In genomic region chr11:5802457-5803217, GRCm38 (mm10) we compare ENCODE assay signal across 11 mouse cellular contexts. TPM values are rescaled to one million over a fixed set of nuclear protein-coding genes. Genes with fewer than 3 reads are reported as not detected.
A peak's percentile ranks its signal among the peaks of the same experiment; 100 is the strongest.
DNase-seq lines count a peak whose midpoint lies in the region; ATAC-seq lines count a peak whose summit lies in the region.
"Had no signal": no experiment of that assay in that cellular context is flagged by ENCODE, and none has a peak within 500 bp of the region (broad histone marks: within the 10 kb centered on the region; RNA-seq: fewer than 3 reads in every experiment).

No protein-coding gene starts in this region.

- no peaks in the 10 kb centered on the region for H3K9me3 ChIP-seq in heart, embryonic 14.5 days (ENCODE audit: control insufficient read depth, low read length)
- no peaks in the 10 kb centered on the region for H3K9me3 ChIP-seq in intestine, embryonic 14.5 days (ENCODE audit: control insufficient read depth, low read length)
- no peaks in the 10 kb centered on the region for H3K9me3 ChIP-seq in stomach, embryonic 16.5 days (replicated peaks; ENCODE audit: control insufficient read depth, low read length)

- peaks cover 42% of the 10 kb centered on the region for H3K36me3 ChIP-seq in heart, embryonic 14.5 days (ENCODE audit: control insufficient read depth, insufficient read depth, low read length)
- H3K36me3 ChIP-seq in intestine, embryonic 14.5 days (ENCODE audit: control insufficient read depth, insufficient read depth, low read length), result peaks cover 35% of the 10 kb centered on the region
- 0 out of 2 replicates have a peak, but pooled peaks cover 3% of the 10 kb centered on the region for H3K36me3 ChIP-seq in stomach, embryonic 16.5 days (ENCODE audit: control insufficient read depth, insufficient read depth, low read length)

- H3K27me3 ChIP-seq in heart, embryonic 14.5 days (ENCODE audit: control insufficient read depth, insufficient read depth, low read length), result no peaks in the 10 kb centered on the region
- no peaks in the 10 kb centered on the region for H3K27me3 ChIP-seq in intestine, embryonic 14.5 days (replicated peaks; ENCODE audit: control insufficient read depth, insufficient read depth, low read length)
- no peaks in the 10 kb centered on the region for H3K27me3 ChIP-seq in stomach, embryonic 16.5 days (ENCODE audit: control insufficient read depth, insufficient read depth, low read length)

- peak overlapping the region; percentile 83 for H3K9ac ChIP-seq in heart, embryonic 14.5 days (ENCODE audit: low read length)
- no peak overlapping the region for H3K9ac ChIP-seq in intestine, embryonic 14.5 days (ENCODE audit: low read length)
- H3K9ac ChIP-seq in stomach, embryonic 16.5 days (ENCODE audit: low read length), result no peak overlapping the region

- H3K27ac ChIP-seq in heart, embryonic 14.5 days (replicated peaks in 1 of 2; ENCODE audit: control insufficient read depth in 1 of 2, insufficient read depth in 1 of 2, low read depth in 2 of 2, low read length in 2 of 2), result peak overlapping the region; percentile 83 to 92
- H3K27ac ChIP-seq in intestine, embryonic 14.5 days (ENCODE audit: low read depth), result no peak overlapping the region
- H3K27ac ChIP-seq in stomach, embryonic 16.5 days (ENCODE audit: low read length), result no peak overlapping the region

- H3K4me2 ChIP-seq in heart, embryonic 14.5 days (ENCODE audit: low read length), result peak overlapping the region; percentile 70
- H3K4me2 ChIP-seq in intestine, embryonic 14.5 days (ENCODE audit: low read length), result no peak overlapping the region
- H3K4me2 ChIP-seq in stomach, embryonic 16.5 days (ENCODE audit: low read depth, low read length), result no peak overlapping the region

- WGBS in heart, embryonic 14.5 days, result 35% methylated on average over 8 of the region's 8 CpGs
- 68% methylated on average over 8 of the region's 8 CpGs for WGBS in intestine, embryonic 14.5 days
- WGBS in stomach, embryonic 16.5 days, result 70% methylated on average over 8 of the region's 8 CpGs

- peak overlapping the region; percentile 60 to 72 for H3K4me3 ChIP-seq in heart, embryonic 14.5 days (ENCODE audit: control insufficient read depth in 1 of 2, insufficient read depth in 1 of 2, low read depth in 1 of 2, low read length in 2 of 2)
- H3K4me3 ChIP-seq in intestine, embryonic 14.5 days (ENCODE audit: low read depth, low read length), result no peak overlapping the region
- H3K4me3 ChIP-seq in stomach, embryonic 16.5 days (replicated peaks; ENCODE audit: low read length), result no peak overlapping the region

- no peak for DNase-seq in heart, adult 18-20 months
- DNase-seq in thymus, postnatal 0 days (ENCODE audit: low spot score), result peak; percentile 15
- DNase-seq in thymus, postnatal 25 days, result no peak
- no peak for DNase-seq in intestine, embryonic 14.5 days (ENCODE audit: low spot score)
- no peak for DNase-seq in right cerebral cortex, postnatal 14 days
- DNase-seq in cerebellum, postnatal 36 days, result no peak
- DNase-seq: cerebellum, adult 11-12 months; lung, postnatal 10 days; thymus, postnatal 14 days had no signal

- ATAC-seq in heart, embryonic 14.5 days (ENCODE audit: insufficient number of reproducible peaks, insufficient read depth, low FRiP score, low read depth), result no peak
- ATAC-seq in intestine, embryonic 14.5 days (replicated peaks; ENCODE audit: low FRiP score, low TSS enrichment, low read depth), result peak; percentile 48; the same call in 1 of the 2 replicates
- peak; percentile 2; the same call in 1 of the 2 replicates for ATAC-seq in stomach, embryonic 16.5 days (ENCODE audit: insufficient read depth, low FRiP score)

- peaks cover 10 to 27% of the 10 kb centered on the region in 2 experiments; a peak in 3 of 4 replicates for H3K4me1 ChIP-seq in heart, embryonic 14.5 days (ENCODE audit: control insufficient read depth in 2 of 2, insufficient read depth in 2 of 2, low read length in 2 of 2)
- peaks cover 6% of the 10 kb centered on the region; the same call in 1 of the 2 replicates for H3K4me1 ChIP-seq in intestine, embryonic 14.5 days (replicated peaks; ENCODE audit: control insufficient read depth, insufficient read depth, low read length)
- no peaks in the 10 kb centered on the region for H3K4me1 ChIP-seq in stomach, embryonic 16.5 days (ENCODE audit: control insufficient read depth, insufficient read depth, low read length)

RNA-seq across cellular contexts. Expression of gene Pgam2, which starts 0.9 kb away (rescaled TPM):
- polyA plus RNA-seq in heart, embryonic 14.5 days (2014; fragmentation: Nextera tagmentation; extraction: Ambion mirVana), result 1,077 and 1,126 TPM in 2 replicates
- total RNA-seq in heart, adult 18-20 months (2021), result 1,000 to 10,000 TPM in 1 of 2 experiments, 100 to 1,000 TPM in 1; 827 to 1,050 TPM
- 29.5 and 35.8 TPM in 2 replicates for polyA plus RNA-seq in thymus, postnatal 0 days (2015; fragmentation: Nextera tagmentation; extraction: Ambion mirVana)
- 2.0 and 2.4 TPM in 2 replicates for polyA plus RNA-seq in intestine, embryonic 14.5 days (2014; fragmentation: Nextera tagmentation; extraction: Ambion mirVana)
- 5.4 and 78.0 TPM in 2 replicates for polyA plus RNA-seq in stomach, embryonic 16.5 days (2015; fragmentation: Nextera tagmentation; extraction: Ambion mirVana)

RNA-seq across cellular contexts. Expression of gene Dbnl, which starts 14.3 kb away (rescaled TPM):
- 65.6 and 71.2 TPM in 2 replicates for polyA plus RNA-seq in heart, embryonic 14.5 days (2014; fragmentation: Nextera tagmentation; extraction: Ambion mirVana)
- 10 to 100 TPM; 29.3 to 31.6 TPM for total RNA-seq in heart, adult 18-20 months (2021)
- polyA plus RNA-seq in thymus, postnatal 0 days (2015; fragmentation: Nextera tagmentation; extraction: Ambion mirVana), result 134 and 147 TPM in 2 replicates
- polyA plus RNA-seq in intestine, embryonic 14.5 days (2014; fragmentation: Nextera tagmentation; extraction: Ambion mirVana), result 116 and 126 TPM in 2 replicates
- 113 and 124 TPM in 2 replicates for polyA plus RNA-seq in stomach, embryonic 16.5 days (2015; fragmentation: Nextera tagmentation; extraction: Ambion mirVana)

RNA-seq across cellular contexts. Expression of gene Polm, which starts 35.2 kb away (rescaled TPM):
- polyA plus RNA-seq in heart, embryonic 14.5 days (2014; fragmentation: Nextera tagmentation; extraction: Ambion mirVana), result 5.6 and 7.0 TPM in 2 replicates
- 1 to 10 TPM; 1.7 to 3.3 TPM for total RNA-seq in heart, adult 18-20 months (2021)
- 8.7 and 9.5 TPM in 2 replicates for polyA plus RNA-seq in thymus, postnatal 0 days (2015; fragmentation: Nextera tagmentation; extraction: Ambion mirVana)
- polyA plus RNA-seq in intestine, embryonic 14.5 days (2014; fragmentation: Nextera tagmentation; extraction: Ambion mirVana), result 10.2 and 10.8 TPM in 2 replicates
- 9.6 and 10.1 TPM in 2 replicates for polyA plus RNA-seq in stomach, embryonic 16.5 days (2015; fragmentation: Nextera tagmentation; extraction: Ambion mirVana)

RNA-seq across cellular contexts. Expression of gene Urgcp, which starts 40.5 kb away (rescaled TPM):
- 19.9 and 22.1 TPM in 2 replicates for polyA plus RNA-seq in heart, embryonic 14.5 days (2014; fragmentation: Nextera tagmentation; extraction: Ambion mirVana)
- total RNA-seq in heart, adult 18-20 months (2021), result 10 to 100 TPM; 58.9 to 59.4 TPM
- 18.1 and 20.6 TPM in 2 replicates for polyA plus RNA-seq in thymus, postnatal 0 days (2015; fragmentation: Nextera tagmentation; extraction: Ambion mirVana)
- polyA plus RNA-seq in intestine, embryonic 14.5 days (2014; fragmentation: Nextera tagmentation; extraction: Ambion mirVana), result 17.6 and 18.2 TPM in 2 replicates
- 24.9 and 25.3 TPM in 2 replicates for polyA plus RNA-seq in stomach, embryonic 16.5 days (2015; fragmentation: Nextera tagmentation; extraction: Ambion mirVana)

RNA-seq across cellular contexts. Expression of gene Aebp1, which starts 59.1 kb away (rescaled TPM):
- 25.0 and 32.8 TPM in 2 replicates for polyA plus RNA-seq in heart, embryonic 14.5 days (2014; fragmentation: Nextera tagmentation; extraction: Ambion mirVana)
- total RNA-seq in heart, adult 18-20 months (2021), result 10 to 100 TPM; 16.4 to 26.9 TPM
- 4.3 and 4.6 TPM in 2 replicates for polyA plus RNA-seq in thymus, postnatal 0 days (2015; fragmentation: Nextera tagmentation; extraction: Ambion mirVana)
- polyA plus RNA-seq in intestine, embryonic 14.5 days (2014; fragmentation: Nextera tagmentation; extraction: Ambion mirVana), result 37.6 and 37.9 TPM in 2 replicates
- polyA plus RNA-seq in stomach, embryonic 16.5 days (2015; fragmentation: Nextera tagmentation; extraction: Ambion mirVana), result 50.6 and 56.1 TPM in 2 replicates

Comparison
In these comparisons a context has a peak if more than half of its experiments do, and no peak if none do; other contexts are left out.
1. H3K27ac ChIP-seq: peak in heart, embryonic 14.5 days (2 of 2); none in intestine, embryonic 14.5 days (single experiment) and stomach, embryonic 16.5 days (single experiment).
2. H3K4me3 ChIP-seq: peak in heart, embryonic 14.5 days (2 of 2); none in intestine, embryonic 14.5 days (single experiment) and stomach, embryonic 16.5 days (single experiment).
3. RNA of gene Pgam2, which starts 0.9 kb away (polyA plus RNA-seq): 1,077 to 1,126 TPM in heart, embryonic 14.5 days; 5.4 to 78.0 TPM in stomach, embryonic 16.5 days, 29.5 to 35.8 TPM in thymus, postnatal 0 days and 2.0 to 2.4 TPM in intestine, embryonic 14.5 days; every median in the first group is over 10 times any median in the second.